Mouse (Mus musculus) limb, embryonic 12.5 days (tissue): ENCODE data around the gene Tspan12. TPM values are rescaled to one million over a fixed set of nuclear protein-coding genes. Genes with fewer than 3 reads are reported as not detected.
A peak's percentile ranks its signal among the peaks of the same experiment; 100 is the strongest.
"Not testable (repeated sequence)": the region's sequence is repeated elsewhere in the genome, so short reads cannot be mapped to it uniquely, and the experiment has no call there.

Experiments used
- ATAC-seq: fragments of 200-750 bp; cut with Nextera tagmentation; 2 replicates; pipeline ENCODE4 v1.8.0; 2017; ENCODE audit warnings: low read depth, moderate TSS enrichment; ENCODE audit not compliant: insufficient number of reproducible peaks, insufficient read depth, low FRiP score, low TSS enrichment
- H3K27ac ChIP-seq: fragments of 300-500 bp; sonication (generic); 2 replicates; pipeline ENCODE4 v1.5.1; 2016; ENCODE audit warnings: mild to moderate bottlenecking, moderate library complexity
- H3K27me3 ChIP-seq: fragments of 300-500 bp; sonication (generic); 2 replicates; pipeline ENCODE4 v1.6.1; 2016; ENCODE audit warnings: mild to moderate bottlenecking, moderate library complexity
- H3K36me3 ChIP-seq: fragments of 300-500 bp; sonication (generic); 2 replicates; pipeline ENCODE4 v1.6.1; 2016; ENCODE audit warnings: mild to moderate bottlenecking, moderate library complexity
- H3K4me1 ChIP-seq: fragments of 300-500 bp; sonication (generic); replicated peaks from 2 replicates; pipeline ENCODE4 v1.6.1; 2016
- H3K4me2 ChIP-seq: fragments of 300-500 bp; sonication (generic); 2 replicates; pipeline ENCODE4 v1.6.1; 2016; ENCODE audit warnings: mild to moderate bottlenecking, moderate library complexity
- H3K4me3 ChIP-seq: fragments of 300-500 bp; sonication (generic); replicated peaks from 2 replicates; pipeline ENCODE4 v1.5.1; 2016; ENCODE audit warnings: mild to moderate bottlenecking
- H3K9ac ChIP-seq: fragments of 300-500 bp; sonication (generic); replicated peaks from 2 replicates; pipeline ENCODE4 v1.6.1; 2016; ENCODE audit warnings: mild to moderate bottlenecking, moderate library complexity
- H3K9me3 ChIP-seq: fragments of 300-500 bp; sonication (generic); 2 replicates; pipeline ENCODE4 v1.6.1; 2016; ENCODE audit warnings: mild to moderate bottlenecking, moderate library complexity
- WGBS: fragments of 180-500 bp; shearing (Covaris S2); methylation state at CpG from one replicate; pipeline ENCODE4 v1.1.7; 2016; 5-methylcytosine and 5-hydroxymethylcytosine counted together
- polyA plus RNA-seq: library from polyadenylated mRNA; unstranded; fragments of >200 nt; fragmentation: Nextera tagmentation; extraction: Ambion mirVana; gene quantifications from 2 replicates; pipeline ENCODE4 v1.2.1, GENCODE M21; 2016

The Tspan12 gene
- 39.0 and 40.6 TPM in 2 replicates for polyA plus RNA-seq

GRCm38 (mm10) chr6:21852344-21852785 lies at the start of gene Tspan12:
TSS of gene Tspan12 (minus strand) at chr6:21852515.
- H3K9me3 ChIP-seq, result no peaks in the 10 kb centered on the region
- ATAC-seq, result peak; percentile 50; the same call in 1 of the 2 replicates
- peak within 1 kb of the TSS; percentile 63 for H3K4me2 ChIP-seq
- 1% methylated on average over 13 of the region's 13 CpGs for WGBS
- H3K4me3 ChIP-seq, result peak within 1 kb of the TSS; percentile 83
- H3K27ac ChIP-seq, result peak within 1 kb of the TSS; percentile 90
- H3K4me1 ChIP-seq, result peaks cover 20% of the 10 kb centered on the region; the same call in 1 of the 2 replicates
- peaks cover 10% of the 10 kb centered on the region; the same call in 1 of the 2 replicates for H3K36me3 ChIP-seq
- peak within 1 kb of the TSS; percentile 87 for H3K9ac ChIP-seq
- no peaks in the 10 kb centered on the region for H3K27me3 ChIP-seq

GRCm38 (mm10) chr6:21894451-21894850 lies 42.1 kb upstream of the Tspan12 start:
- Histone ChIP-seq H3K9me3 (no peaks in the 10 kb centered on the region), H3K4me3 (no peak overlapping the region), H3K27ac (no peak overlapping the region), H3K27me3 (no peaks in the 10 kb centered on the region), H3K4me2 (no peak overlapping the region), H3K9ac (no peak overlapping the region), H3K36me3 (no peaks in the 10 kb centered on the region), H3K4me1 (peaks cover 6% of the 10 kb centered on the region)
- ATAC-seq, result peak; percentile 75; the same call in 1 of the 2 replicates
- whole genome bisulfite sequencing, result 60% methylated on average over 7 of the region's 7 CpGs

- Histone ChIP-seq H3K4me3 (no peak overlapping the region), H3K27me3 (no peaks in the 10 kb centered on the region), H3K4me1 (no peaks in the 10 kb centered on the region; the same call in 1 of the 2 replicates), H3K9ac (no peak overlapping the region), H3K27ac (no peak overlapping the region), H3K36me3 (no peaks in the 10 kb centered on the region), H3K9me3 (no peaks in the 10 kb centered on the region), H3K4me2 (no peak overlapping the region)
- WGBS, result 55% methylated on average over 2 of the region's 2 CpGs
- ATAC-seq, result no peak
These were observed 36.8 kb upstream of the Tspan12 start for GRCm38 (mm10) chr6:21889101-21889500.

GRCm38 (mm10) chr6:21887971-21888370 lies 35.7 kb upstream of the Tspan12 start:
- H3K27me3 ChIP-seq, H3K27ac ChIP-seq, H3K4me2 ChIP-seq, H3K4me1 ChIP-seq, H3K9me3 ChIP-seq, H3K36me3 ChIP-seq, H3K4me3 ChIP-seq, H3K9ac ChIP-seq, ATAC-seq: not testable (repeated sequence)

GRCm38 (mm10) chr6:21879496-21879895 lies 27.2 kb upstream of the Tspan12 start:
- no peak for ATAC-seq
- Histone ChIP-seq H3K4me3 (no peak overlapping the region), H3K27me3 (no peaks in the 10 kb centered on the region), H3K27ac (no peak overlapping the region), H3K9me3 (no peaks in the 10 kb centered on the region), H3K9ac (no peak overlapping the region), H3K4me2 (no peak overlapping the region), H3K36me3 (no peaks in the 10 kb centered on the region), H3K4me1 (no peaks in the 10 kb centered on the region)
- 29% methylated on average over 6 of the region's 6 CpGs for WGBS

GRCm38 (mm10) chr6:21867310-21867709 lies 15.0 kb upstream of the Tspan12 start:
- H3K4me3 ChIP-seq, result no peak overlapping the region
- H3K9ac ChIP-seq, result no peak overlapping the region
- H3K36me3 ChIP-seq, result no peaks in the 10 kb centered on the region
- H3K27me3 ChIP-seq, result no peaks in the 10 kb centered on the region
- H3K4me2 ChIP-seq, result no peak overlapping the region
- ATAC-seq, result no peak
- no peak overlapping the region for H3K27ac ChIP-seq
- 61% methylated on average over 1 of the region's 1 CpGs for WGBS
- no peaks in the 10 kb centered on the region; the same call in 1 of the 2 replicates for H3K4me1 ChIP-seq
- no peaks in the 10 kb centered on the region for H3K9me3 ChIP-seq

GRCm38 (mm10) chr6:21864179-21864578 lies 11.9 kb upstream of the Tspan12 start:
- no peak overlapping the region for H3K9ac ChIP-seq
- no peaks in the 10 kb centered on the region for H3K9me3 ChIP-seq
- no peak overlapping the region for H3K4me3 ChIP-seq
- H3K4me1 ChIP-seq, result no peaks in the 10 kb centered on the region; the same call in 1 of the 2 replicates
- 58% methylated on average over 8 of the region's 8 CpGs for WGBS
- no peak for ATAC-seq
- peaks cover 6% of the 10 kb centered on the region; the same call in 1 of the 2 replicates for H3K27me3 ChIP-seq
- no peaks in the 10 kb centered on the region for H3K36me3 ChIP-seq
- H3K4me2 ChIP-seq, result no peak overlapping the region
- H3K27ac ChIP-seq, result no peak overlapping the region

GRCm38 (mm10) chr6:21863561-21863960 lies 11.2 kb upstream of the Tspan12 start:
- Histone ChIP-seq H3K27ac (no peak overlapping the region), H3K4me2 (no peak overlapping the region), H3K4me1 (no peaks in the 10 kb centered on the region; the same call in 1 of the 2 replicates), H3K9ac (no peak overlapping the region), H3K9me3 (no peaks in the 10 kb centered on the region), H3K4me3 (no peak overlapping the region), H3K36me3 (no peaks in the 10 kb centered on the region), H3K27me3 (peaks cover 8% of the 10 kb centered on the region)
- ATAC-seq, result no peak
- WGBS, result 33% methylated on average over 1 of the region's 1 CpGs

GRCm38 (mm10) chr6:21861316-21861715 lies 9.0 kb upstream of the Tspan12 start:
- 74% methylated on average over 2 of the region's 2 CpGs for WGBS
- Histone ChIP-seq H3K4me2 (no peak overlapping the region), H3K36me3 (no peaks in the 10 kb centered on the region), H3K27me3 (peaks cover 15% of the 10 kb centered on the region), H3K4me3 (no peak overlapping the region), H3K4me1 (no peaks in the 10 kb centered on the region; the same call in 1 of the 2 replicates), H3K27ac (no peak overlapping the region), H3K9ac (no peak overlapping the region), H3K9me3 (no peaks in the 10 kb centered on the region)
- no peak for ATAC-seq

- H3K4me1 ChIP-seq, result 0 out of 2 replicates have a peak, but pooled peaks cover 7% of the 10 kb centered on the region
- ATAC-seq, result no peak
- H3K27ac ChIP-seq, result no peak overlapping the region
- H3K9ac ChIP-seq, result no peak overlapping the region
- peaks cover 15% of the 10 kb centered on the region for H3K27me3 ChIP-seq
- H3K4me2 ChIP-seq, result no peak overlapping the region
- H3K9me3 ChIP-seq, result no peaks in the 10 kb centered on the region
- WGBS, result 31% methylated on average over 7 of the region's 7 CpGs
- no peak overlapping the region for H3K4me3 ChIP-seq
- H3K36me3 ChIP-seq, result no peaks in the 10 kb centered on the region
These were observed 5.5 kb upstream of the Tspan12 start for GRCm38 (mm10) chr6:21857843-21858242.

- H3K27me3 ChIP-seq, result peaks cover 15% of the 10 kb centered on the region
- no peak for ATAC-seq
- WGBS, result 26% methylated on average over 7 of the region's 7 CpGs
- no peak overlapping the region for H3K27ac ChIP-seq
- no peaks in the 10 kb centered on the region for H3K36me3 ChIP-seq
- H3K4me1 ChIP-seq, result peaks cover 12% of the 10 kb centered on the region; the same call in 1 of the 2 replicates
- no peak overlapping the region for H3K4me3 ChIP-seq
- no peak overlapping the region for H3K4me2 ChIP-seq
- H3K9me3 ChIP-seq, result no peaks in the 10 kb centered on the region
- H3K9ac ChIP-seq, result no peak overlapping the region
These were observed 3.6 kb upstream of the Tspan12 start for GRCm38 (mm10) chr6:21855921-21856320.

- no peak overlapping the region for H3K4me3 ChIP-seq
- no peak overlapping the region for H3K4me2 ChIP-seq
- peaks cover 4% of the 10 kb centered on the region for H3K27me3 ChIP-seq
- peaks cover 20% of the 10 kb centered on the region; the same call in 1 of the 2 replicates for H3K4me1 ChIP-seq
- ATAC-seq, result no peak
- peaks cover under 1% of the 10 kb centered on the region; the same call in 1 of the 2 replicates for H3K36me3 ChIP-seq
- no peak overlapping the region for H3K27ac ChIP-seq
- 38% methylated on average over 6 of the region's 6 CpGs for WGBS
- no peak overlapping the region for H3K9ac ChIP-seq
- no peaks in the 10 kb centered on the region for H3K9me3 ChIP-seq
These were observed 1.0 kb upstream of the Tspan12 start for GRCm38 (mm10) chr6:21853342-21853741.
